Mouse (Mus musculus): Measurements from ENCODE around the gene Gm11559.
"Not testable (repeated sequence)": the region's sequence is repeated elsewhere in the genome, so short reads cannot be mapped to it uniquely, and the experiment has no call there.

The Gm11559 gene

GRCm38 (mm10) chr11:99864176-99864575 lies at the start of gene Gm11559:
Gene Gm11559 (plus strand): TSS chr11:99864476.
- DNase-seq (ENCODE audit: low read depth, low spot score), result not testable (repeated sequence)

- DNase-seq (ENCODE audit: low read depth, low spot score), result not testable (repeated sequence)
Observed at GRCm38 (mm10) chr11:99815566-99815965, 48.7 kb upstream of the Gm11559 start, which contains the start of gene Gm11564. Gene Gm11564 (minus strand): TSS chr11:99815666.

GRCm38 (mm10) chr11:99837966-99838365 lies 26.3 kb upstream of the Gm11559 start, which contains the start of gene 2300003K06Rik:
Gene 2300003K06Rik (minus strand): TSS chr11:99838066.
- no peak for DNase-seq (ENCODE audit: low read depth, low spot score)

GRCm38 (mm10) chr11:99842185-99842584 lies 22.1 kb upstream of the Gm11559 start:
- no peak for DNase-seq (ENCODE audit: low read depth, low spot score)

- no peak for DNase-seq (ENCODE audit: low read depth, low spot score)
Observed at GRCm38 (mm10) chr11:99846746-99847145, 17.5 kb upstream of the Gm11559 start.

GRCm38 (mm10) chr11:99851508-99851907 lies 12.8 kb upstream of the Gm11559 start, which contains the start of gene Krtap4-16:
Gene Krtap4-16 (minus strand): TSS chr11:99851608.
- no peak for DNase-seq (ENCODE audit: low read depth, low spot score)

- peak; percentile 20 for DNase-seq (ENCODE audit: low read depth, low spot score)
Observed at GRCm38 (mm10) chr11:99854121-99854520, 10.2 kb upstream of the Gm11559 start.

GRCm38 (mm10) chr11:99857617-99858016 lies 6.7 kb upstream of the Gm11559 start, which contains the start of gene Gm11568:
Gene Gm11568 (plus strand): TSS chr11:99857917.
- DNase-seq (ENCODE audit: low read depth, low spot score), result no peak

- no peak for DNase-seq (ENCODE audit: low read depth, low spot score)
Observed at GRCm38 (mm10) chr11:99858761-99859160, 5.5 kb upstream of the Gm11559 start.

- not testable (repeated sequence) for DNase-seq (ENCODE audit: low read depth, low spot score)
Observed at GRCm38 (mm10) chr11:99873089-99873488, 8.8 kb downstream of the Gm11559 start, which contains the start of gene Krtap9-1. Gene Krtap9-1 (plus strand): TSS chr11:99873389.

GRCm38 (mm10) chr11:99878887-99879286 lies 14.6 kb downstream of the Gm11559 start, which contains the start of gene Gm11567:
Gene Gm11567 (plus strand): TSS chr11:99879187.
- DNase-seq (ENCODE audit: low read depth, low spot score), result not testable (repeated sequence)

GRCm38 (mm10) chr11:99907620-99908019 lies 43.3 kb downstream of the Gm11559 start, which contains the start of gene Krtap31-1:
Gene Krtap31-1 (plus strand): TSS chr11:99907920.
- DNase-seq (ENCODE audit: low read depth, low spot score), result no peak

GRCm38 (mm10) chr11:99914451-99914850 lies 50.2 kb downstream of the Gm11559 start, which contains the start of gene Gm11565:
Gene Gm11565 (plus strand): TSS chr11:99914751.
- DNase-seq (ENCODE audit: low read depth, low spot score), result no peak

All from ES-CJ7 (cell line).